Mouse (Mus musculus): Measurements from ENCODE around the gene Zan. TPM values are rescaled to one million over a fixed set of nuclear protein-coding genes. Genes with fewer than 3 reads are reported as not detected.

The Zan gene
- total and polyA plus RNA-seq, 3 experiments, result 0.15 TPM; not detected in 2

DNA sequence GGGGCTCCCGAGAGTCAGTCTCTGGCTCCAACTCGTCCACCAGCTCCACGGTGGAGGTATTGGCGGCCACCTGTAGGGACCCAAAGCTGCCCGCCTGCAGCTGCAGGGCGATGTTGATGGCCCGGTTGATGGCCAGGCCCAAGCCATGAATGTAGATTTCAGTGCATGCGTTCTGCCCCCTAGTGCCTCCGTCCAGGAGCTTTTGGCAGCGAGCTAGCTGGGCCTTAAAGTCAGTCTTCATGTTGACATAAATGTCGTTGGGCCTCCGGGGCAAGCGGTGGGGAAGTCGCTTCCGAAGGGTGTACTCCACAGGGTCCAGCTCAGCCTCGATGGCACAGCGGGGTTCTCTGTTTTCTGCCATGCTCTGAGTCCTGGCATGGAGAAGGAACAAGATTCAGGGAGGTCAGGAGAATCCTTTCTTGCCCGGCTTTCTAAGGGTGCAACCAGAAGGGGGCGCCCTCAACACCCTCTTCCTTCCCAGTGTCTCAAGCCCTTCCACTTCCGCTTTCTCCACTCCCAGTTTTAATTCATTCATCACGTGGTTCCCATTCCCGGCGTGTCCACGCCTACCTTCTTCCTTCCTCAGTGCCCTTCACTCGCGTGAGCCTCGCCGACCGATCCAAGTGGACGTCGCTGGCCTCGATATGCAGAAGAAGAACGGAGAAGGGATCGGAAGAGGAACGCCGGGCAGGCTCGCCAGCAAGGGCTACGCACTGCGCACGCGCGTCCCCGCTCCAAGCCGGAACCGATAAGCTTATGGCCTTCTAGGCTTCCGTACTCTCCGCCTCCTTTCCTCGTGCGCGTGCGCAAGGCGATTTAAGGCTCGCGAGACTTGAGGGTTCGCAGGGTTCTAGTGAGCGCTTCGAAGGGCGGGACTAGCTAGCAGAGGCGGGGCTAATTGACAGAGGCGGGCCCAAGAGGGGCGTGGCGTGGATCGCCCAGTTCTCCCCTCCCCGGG is 25.1 kb upstream of the Zan start, which contains the start of gene Pop7 (continued):
- peak; percentile 49 for TF ChIP-seq TCF12 (IDR thresholded peaks at IDR 0.05; ENCODE audit: low read depth, low read length)
- TF ChIP-seq POLR2A (IDR thresholded peaks at IDR 0.05; ENCODE audit: control insufficient read depth in 1 of 2, insufficient read depth in 1 of 2, low read depth in 1 of 2, low read length in 2 of 2, poor library complexity in 1 of 2), result peak; percentile 45 to 81
- TF ChIP-seq E2F4 (IDR thresholded peaks at IDR 0.05; ENCODE audit: borderline replicate concordance, low read depth, low read length), result no peak
- TF ChIP-seq KAT2A (conservative IDR thresholded peaks at IDR 0.05; ENCODE audit: low read depth, low read length), result peak; percentile 84
- TF ChIP-seq CTCF (IDR thresholded peaks at IDR 0.05 in 2 of 3, conservative IDR thresholded peaks at IDR 0.05 in 1 of 3; ENCODE audit: control insufficient read depth in 1 of 3, insufficient read depth in 1 of 3, low read depth in 2 of 3, low read length in 3 of 3, poor library complexity in 1 of 3, severe bottlenecking in 1 of 3), result peak; percentile 71 to 92 (median 89)

DNA sequence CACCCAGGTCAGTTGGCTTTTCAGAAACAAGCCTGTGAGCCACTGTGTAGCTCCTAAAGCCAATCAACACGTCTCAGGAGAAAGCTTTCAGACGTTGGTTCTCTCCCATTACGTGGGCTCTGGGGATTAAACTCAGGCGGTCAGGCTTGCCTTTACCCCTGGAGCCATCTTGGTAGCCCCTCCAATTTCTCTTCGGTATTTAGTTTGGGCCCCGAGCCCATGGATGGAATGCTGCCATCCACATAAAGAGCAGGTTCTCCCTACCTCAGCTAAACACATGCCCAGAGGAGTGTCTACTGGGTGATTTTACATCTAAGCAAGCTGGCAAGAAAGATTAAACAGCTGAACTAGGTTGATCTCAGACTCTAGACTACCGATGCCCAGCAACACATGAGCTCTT is 23.3 kb upstream of the Zan start:
- peaks cover 2 to 3% of the 10 kb centered on the region in 2 experiments; a peak in 2 of 4 replicates for H3K27me3 ChIP-seq (ENCODE audit: control insufficient read depth in 1 of 2, insufficient read depth in 2 of 2, low read length in 2 of 2)
- peaks cover 13% of the 10 kb centered on the region for H3K79me2 ChIP-seq (ENCODE audit: control insufficient read depth, insufficient read depth, low read length, poor library complexity)
- no peak for DNase-seq (ENCODE audit: low read depth, low spot score)
- no peak overlapping the region for H3K9ac ChIP-seq (ENCODE audit: control insufficient read depth, low read depth, low read length, poor library complexity, severe bottlenecking)
- H3K4me3 ChIP-seq (ENCODE audit: control insufficient read depth in 1 of 2, insufficient read depth in 1 of 2, low read depth in 2 of 2, low read length in 2 of 2), result no peak overlapping the region
- H3K9me3 ChIP-seq (replicated peaks; ENCODE audit: insufficient read depth, low read length), result no peaks in the 10 kb centered on the region
- peaks cover 4 to 11% of the 10 kb centered on the region in 2 experiments; a peak in 3 of 4 replicates for H3K4me1 ChIP-seq (ENCODE audit: control insufficient read depth in 1 of 2, insufficient read depth in 2 of 2, low read length in 2 of 2)
- no peak overlapping the region for H3K27ac ChIP-seq (ENCODE audit: control insufficient read depth, low read depth, low read length)
- peaks cover 0 to 15% of the 10 kb centered on the region in 2 experiments; a peak in 3 of 4 replicates for H3K36me3 ChIP-seq (ENCODE audit: control insufficient read depth in 1 of 2, insufficient read depth in 2 of 2, low read length in 2 of 2)
- TF ChIP-seq RAD21 (IDR thresholded peaks at IDR 0.05; ENCODE audit: low read depth, low read length) (no peak), POLR2A (IDR thresholded peaks at IDR 0.05; ENCODE audit: control insufficient read depth in 1 of 2, insufficient read depth in 1 of 2, low read depth in 1 of 2, low read length in 2 of 2, poor library complexity in 1 of 2) (0 out of 4 replicates have a peak, but pooled peaks of 1 of the 2 experiments have one; percentile 4), MAZ (IDR thresholded peaks at IDR 0.05; ENCODE audit: low read depth, low read length) (no peak), GABPA (IDR thresholded peaks at IDR 0.05; ENCODE audit: low read depth, low read length) (no peak), USF1 (IDR thresholded peaks at IDR 0.05; ENCODE audit: low read depth, low read length) (no peak)

DNA sequence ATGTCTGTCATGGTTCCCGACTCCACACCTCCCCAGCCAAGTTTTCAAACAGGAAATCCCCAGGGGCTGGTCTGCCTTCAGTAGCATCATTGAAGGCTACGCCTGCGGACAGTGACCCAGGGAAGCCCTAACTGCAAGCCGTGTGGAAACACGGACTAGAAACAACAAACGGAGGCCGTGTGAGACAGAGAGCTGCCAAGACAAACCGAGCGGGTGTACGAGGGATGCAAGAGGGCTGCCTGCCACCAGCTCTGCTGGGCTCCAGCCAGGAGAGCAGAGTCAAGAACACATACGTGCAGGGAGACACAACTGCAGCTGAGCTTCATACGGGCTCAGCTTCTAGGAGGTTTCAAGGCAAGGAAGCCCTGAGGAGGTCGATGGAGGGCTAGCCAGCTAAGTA is 17.0 kb upstream of the Zan start:
- Histone ChIP-seq H3K27ac (ENCODE audit: control insufficient read depth, low read depth, low read length) (no peak overlapping the region), H3K4me1 (ENCODE audit: control insufficient read depth in 1 of 2, insufficient read depth in 2 of 2, low read length in 2 of 2) (no peaks in the 10 kb centered on the region), H3K9me3 (replicated peaks; ENCODE audit: insufficient read depth, low read length) (no peaks in the 10 kb centered on the region), H3K36me3 (ENCODE audit: control insufficient read depth in 1 of 2, insufficient read depth in 2 of 2, low read length in 2 of 2) (no peaks in the 10 kb centered on the region), H3K9ac (ENCODE audit: control insufficient read depth, low read depth, low read length, poor library complexity, severe bottlenecking) (no peak overlapping the region), H3K27me3 (ENCODE audit: control insufficient read depth in 1 of 2, insufficient read depth in 2 of 2, low read length in 2 of 2) (peaks cover 2 to 11% of the 10 kb centered on the region in 2 experiments), H3K79me2 (ENCODE audit: control insufficient read depth, insufficient read depth, low read length, poor library complexity) (no peaks in the 10 kb centered on the region), H3K4me3 (ENCODE audit: control insufficient read depth in 1 of 2, insufficient read depth in 1 of 2, low read depth in 2 of 2, low read length in 2 of 2) (no peak overlapping the region)
- no peak for TF ChIP-seq MXI1 (IDR thresholded peaks at IDR 0.05; ENCODE audit: low read depth, low read length)
- TF ChIP-seq CHD2 (IDR thresholded peaks at IDR 0.05; ENCODE audit: low read length), result no peak
- TF ChIP-seq TAL1 (IDR thresholded peaks at IDR 0.05; ENCODE audit: low read length), result no peak
- TF ChIP-seq E2F4 (IDR thresholded peaks at IDR 0.05; ENCODE audit: borderline replicate concordance, low read depth, low read length), result no peak
- TF ChIP-seq ZNF384 (IDR thresholded peaks at IDR 0.05; ENCODE audit: low read depth, low read length), result no peak
- no peak for TF ChIP-seq SIN3A (IDR thresholded peaks at IDR 0.05; ENCODE audit: low read length)
- TF ChIP-seq KAT2A (conservative IDR thresholded peaks at IDR 0.05; ENCODE audit: low read depth, low read length), result no peak
- TF ChIP-seq POLR2A (IDR thresholded peaks at IDR 0.05; ENCODE audit: control insufficient read depth in 1 of 2, insufficient read depth in 1 of 2, low read depth in 1 of 2, low read length in 2 of 2, poor library complexity in 1 of 2), result no peak
- DNase-seq (ENCODE audit: low read depth, low spot score), result no peak
